Mouse (Mus musculus) liver, adult 2 months (tissue): ENCODE data around the gene Zfp148. TPM values are rescaled to one million over a fixed set of nuclear protein-coding genes. Genes with fewer than 3 reads are reported as not detected.

Experiments
- DNase-seq: peaks from one replicate; pipeline ENCODE4 v3.0.0-alpha.2; 2011; ENCODE audit warnings: low read depth, low spot score; ENCODE audit errors: extremely low read depth
- H3K27ac ChIP-seq: fragments of 200-500 bp; replicated peaks from 2 replicates; pipeline ENCODE4 v1.5.1; 2012; ENCODE audit warnings: low read depth, mild to moderate bottlenecking, control low read depth, inconsistent platforms, low read length; ENCODE audit not compliant: insufficient read depth
- H3K27me3 ChIP-seq: fragments of 200-500 bp; 2 replicates; pipeline ENCODE4 v1.6.1; 2012; ENCODE audit warnings: mild to moderate bottlenecking, moderate library complexity, low read length, inconsistent platforms; ENCODE audit not compliant: control insufficient read depth, insufficient read depth
- H3K36me3 ChIP-seq: fragments of 200-500 bp; 2 replicates; pipeline ENCODE4 v1.6.1; 2012; ENCODE audit warnings: low read length, inconsistent platforms; ENCODE audit not compliant: control insufficient read depth, insufficient read depth
- H3K4me1 ChIP-seq: fragments of 200-500 bp; 2 replicates; pipeline ENCODE4 v1.6.1; 2011; ENCODE audit warnings: low read length; ENCODE audit not compliant: control insufficient read depth, insufficient read depth
- H3K4me3 ChIP-seq: fragments of 200-500 bp; 2 replicates; pipeline ENCODE4 v1.5.1; 2011; ENCODE audit warnings: low read depth, mild to moderate bottlenecking, control low read depth, low read length, moderate library complexity; ENCODE audit not compliant: insufficient read depth
- H3K79me2 ChIP-seq: fragments of 200-500 bp; 2 replicates; pipeline ENCODE4 v1.6.1; 2012; ENCODE audit warnings: inconsistent platforms, mild to moderate bottlenecking, low read length, moderate library complexity; ENCODE audit not compliant: control insufficient read depth, insufficient read depth
- H3K9ac ChIP-seq: fragments of 200-500 bp; 2 replicates; pipeline ENCODE4 v1.6.1; 2012; ENCODE audit warnings: low read depth, mild to moderate bottlenecking, control low read depth, inconsistent platforms, low read length
- CTCF ChIP-seq: fragments of 200-500 bp; IDR thresholded peaks from 2 replicates; pipeline ENCODE4 v1.5.1; 2011; ENCODE audit warnings: low read depth, low read length, control low read depth
- POLR2A ChIP-seq: fragments of 200-500 bp; IDR thresholded peaks from 2 replicates; pipeline ENCODE4 v1.6.1; 2011; ENCODE audit warnings: low read length, control low read depth; ENCODE audit not compliant: insufficient read depth; ENCODE audit errors: extremely low read depth
- WGBS: fragments of 180-500 bp; shearing (Covaris S2); methylation state at CpG from one replicate; pipeline ENCODE4 v1.1.7; 2018; 5-methylcytosine and 5-hydroxymethylcytosine counted together
- polyA plus RNA-seq: library from polyadenylated mRNA; depleted of rRNA; stranded (reverse); fragments of >200 nt; gene quantifications from 2 replicates; pipeline ENCODE4 v1.2.3, GENCODE M21; 2012
- total RNA-seq: library from RNA; depleted of rRNA; stranded (reverse); fragments of >200 nt; gene quantifications from 2 replicates; pipeline ENCODE4 v1.2.3, GENCODE M21; 2014

The Zfp148 gene
- total and polyA plus RNA-seq, 2 experiments, result 4.3 to 15.6 TPM

DNA sequence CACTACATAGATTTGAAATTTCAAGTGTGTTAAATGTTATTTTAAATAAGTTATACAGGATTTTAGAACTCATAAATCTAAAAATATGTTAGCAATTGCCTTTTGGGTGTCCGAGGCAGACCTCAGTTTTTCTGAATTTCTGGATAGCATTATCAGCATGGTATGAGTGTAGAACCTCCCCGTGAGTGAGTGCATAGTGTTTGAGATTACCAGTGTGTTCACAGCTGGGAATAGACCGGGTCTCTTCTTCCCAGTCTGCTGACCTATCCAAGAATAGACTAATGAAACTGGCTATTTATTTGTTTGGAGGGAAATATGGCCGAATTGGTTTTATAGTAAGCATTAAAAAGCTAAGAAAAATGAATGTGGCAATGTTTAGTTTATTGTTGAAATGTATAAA is 20.3 kb downstream of the Zfp148 start:
- WGBS, result 30% methylated on average over 4 of the region's 4 CpGs
- Histone ChIP-seq H3K4me3 (no peak overlapping the region), H3K4me1 (peaks cover 22% of the 10 kb centered on the region), H3K79me2 (peaks cover 30% of the 10 kb centered on the region; the same call in 1 of the 2 replicates), H3K9ac (no peak overlapping the region), H3K36me3 (no peaks in the 10 kb centered on the region), H3K27ac (no peak overlapping the region), H3K27me3 (no peaks in the 10 kb centered on the region)
- DNase-seq, result no peak
- TF ChIP-seq POLR2A (no peak), CTCF (no peak)

DNA sequence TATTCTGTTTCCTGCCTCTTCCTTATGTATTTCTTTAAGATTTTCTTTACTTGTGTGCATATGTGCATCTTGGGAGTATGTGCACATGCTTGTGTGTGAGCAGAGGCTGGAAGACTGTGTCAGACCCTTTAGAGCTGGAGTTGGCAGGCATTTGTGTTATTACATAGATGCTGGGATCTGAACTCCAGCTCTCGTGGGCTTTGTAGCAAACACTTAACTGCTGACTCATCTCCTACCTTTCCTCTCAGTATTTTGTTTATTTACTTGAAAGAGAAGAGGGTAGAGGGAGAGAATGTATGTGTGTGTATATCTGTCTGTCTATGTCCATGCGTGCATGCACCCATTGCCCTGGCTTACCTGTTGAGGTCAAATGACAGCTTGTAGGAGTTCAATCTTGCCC is 22.6 kb downstream of the Zfp148 start:
- Histone ChIP-seq H3K27me3 (no peaks in the 10 kb centered on the region), H3K4me1 (peaks cover 23% of the 10 kb centered on the region), H3K36me3 (no peaks in the 10 kb centered on the region), H3K27ac (no peak overlapping the region), H3K79me2 (peaks cover 26% of the 10 kb centered on the region; the same call in 1 of the 2 replicates), H3K4me3 (no peak overlapping the region), H3K9ac (no peak overlapping the region)
- no peak for TF ChIP-seq POLR2A
- no peak for TF ChIP-seq CTCF
- peak; percentile 50 for DNase-seq
- 41% methylated on average over 2 of the region's 2 CpGs for WGBS

DNA sequence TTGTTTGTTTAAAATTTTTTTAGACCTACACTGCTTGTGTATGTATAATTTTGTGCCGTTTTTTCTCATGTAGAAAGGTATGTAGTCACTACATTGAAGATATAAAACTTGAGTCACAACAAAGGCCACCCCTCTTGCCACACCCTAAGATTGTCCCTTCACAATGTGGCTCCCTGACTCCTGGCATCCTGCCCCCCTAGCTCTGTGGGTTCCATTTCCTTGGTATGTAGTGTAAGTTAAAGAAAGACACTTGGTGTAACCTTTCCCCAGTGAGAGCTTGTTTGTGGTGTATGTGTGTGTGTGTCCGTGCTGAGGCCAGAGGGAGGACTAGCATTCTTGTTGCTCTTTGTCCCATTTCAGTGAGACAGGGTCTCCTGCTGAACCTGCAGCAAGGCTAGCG is 23.4 kb downstream of the Zfp148 start:
- Histone ChIP-seq H3K27ac (no peak overlapping the region), H3K9ac (no peak overlapping the region), H3K4me3 (no peak overlapping the region), H3K27me3 (no peaks in the 10 kb centered on the region), H3K36me3 (no peaks in the 10 kb centered on the region), H3K79me2 (peaks cover 28% of the 10 kb centered on the region; the same call in 1 of the 2 replicates), H3K4me1 (peaks cover 25% of the 10 kb centered on the region)
- DNase-seq, result no peak
- TF ChIP-seq CTCF (no peak), POLR2A (no peak)
- WGBS, result 78% methylated on average over 3 of the region's 3 CpGs

DNA sequence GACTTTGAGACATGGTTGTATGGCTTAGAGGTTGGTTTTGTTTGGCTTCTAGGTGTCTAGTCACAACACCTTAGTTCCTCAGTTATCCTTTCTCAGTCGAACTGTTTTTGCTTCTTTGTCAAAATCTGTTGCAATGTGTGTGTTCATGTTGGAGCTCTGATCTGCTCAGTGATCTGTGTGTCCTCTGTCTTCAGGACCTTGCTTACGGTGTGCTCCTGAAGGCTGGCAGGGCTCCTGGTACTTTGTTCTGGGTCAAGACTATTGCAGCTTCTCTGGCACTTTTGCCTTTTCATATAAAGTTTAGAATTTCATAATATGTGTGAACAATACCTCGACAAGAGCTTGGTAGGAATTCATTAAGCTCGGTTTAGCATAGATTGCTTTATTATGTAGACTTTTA is 24.9 kb downstream of the Zfp148 start:
- no peak overlapping the region for H3K4me3 ChIP-seq
- H3K4me1 ChIP-seq, result peaks cover 26% of the 10 kb centered on the region
- no peaks in the 10 kb centered on the region for H3K27me3 ChIP-seq
- no peak overlapping the region for H3K9ac ChIP-seq
- DNase-seq, result peak; percentile 81
- TF ChIP-seq CTCF (no peak), POLR2A (no peak)
- peaks cover 29% of the 10 kb centered on the region; the same call in 1 of the 2 replicates for H3K79me2 ChIP-seq
- 31% methylated on average over 4 of the region's 4 CpGs for WGBS
- no peaks in the 10 kb centered on the region for H3K36me3 ChIP-seq
- H3K27ac ChIP-seq, result no peak overlapping the region

DNA sequence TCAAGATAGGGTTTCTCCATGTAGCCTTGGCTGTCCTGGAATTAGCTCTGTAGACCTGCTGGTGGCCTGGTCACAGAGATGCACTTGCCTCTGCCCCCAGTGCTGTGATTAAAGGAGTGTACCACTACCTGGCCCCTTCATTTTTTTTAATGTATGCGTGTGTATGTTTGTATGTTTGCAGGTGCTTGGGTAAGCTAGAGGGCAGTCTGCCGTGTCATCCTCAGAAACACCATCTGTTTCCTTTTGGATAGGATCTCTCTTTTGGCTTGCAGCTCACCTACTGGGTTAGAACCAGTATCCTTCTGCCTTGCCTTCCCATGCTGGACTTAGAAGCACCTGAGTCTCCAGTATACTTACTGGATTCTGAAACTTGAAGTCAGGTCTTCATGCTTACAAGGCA is 29.5 kb downstream of the Zfp148 start:
- DNase-seq, result no peak
- no peak for TF ChIP-seq CTCF
- no peak for TF ChIP-seq POLR2A
- Histone ChIP-seq H3K27ac (no peak overlapping the region), H3K4me3 (no peak overlapping the region), H3K36me3 (no peaks in the 10 kb centered on the region), H3K27me3 (no peaks in the 10 kb centered on the region), H3K9ac (no peak overlapping the region), H3K79me2 (peaks cover 40% of the 10 kb centered on the region), H3K4me1 (peaks cover 14% of the 10 kb centered on the region)
- 74% methylated on average over 2 of the region's 2 CpGs for WGBS

DNA sequence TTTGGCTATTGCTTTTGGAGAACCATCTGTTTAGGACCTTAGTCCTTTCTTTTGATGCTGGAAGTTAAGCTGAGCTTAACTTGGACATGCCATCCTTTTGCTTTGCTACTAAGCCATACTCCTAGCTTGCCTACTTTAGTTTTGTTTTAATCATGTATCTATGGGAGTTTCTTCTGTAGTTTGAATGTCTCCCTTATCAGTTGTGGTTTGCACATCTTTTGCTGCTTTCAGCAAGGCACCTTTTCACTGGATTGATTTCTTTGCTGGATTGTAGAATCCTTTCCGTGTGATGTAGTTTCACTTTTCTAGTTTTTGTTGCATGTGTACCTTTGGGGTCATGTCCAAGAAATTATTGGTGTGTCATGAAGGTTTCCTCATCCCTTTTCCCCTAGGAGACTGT is 30.0 kb downstream of the Zfp148 start:
- Histone ChIP-seq H3K27me3 (no peaks in the 10 kb centered on the region), H3K4me1 (peaks cover 14% of the 10 kb centered on the region), H3K4me3 (no peak overlapping the region), H3K36me3 (no peaks in the 10 kb centered on the region), H3K9ac (no peak overlapping the region), H3K79me2 (peaks cover 43% of the 10 kb centered on the region), H3K27ac (no peak overlapping the region)
- 22% methylated on average over 1 of the region's 1 CpGs for WGBS
- no peak for DNase-seq
- TF ChIP-seq POLR2A (no peak), CTCF (no peak)
